Mouse (Mus musculus) neural tube, embryonic 14.5 days (tissue): ENCODE measurements around the gene Gdap2. TPM values are rescaled to one million over a fixed set of nuclear protein-coding genes. Genes with fewer than 3 reads are reported as not detected.

Experiments used
- ATAC-seq: fragments of 200-750 bp; cut with Nextera tagmentation; 2 replicates; pipeline ENCODE4 v1.8.0; 2017; ENCODE audit warnings: low read depth, mild to moderate bottlenecking, moderate TSS enrichment, moderate library complexity
- H3K27ac ChIP-seq: fragments of 300-500 bp; sonication (generic); 2 replicates; pipeline ENCODE4 v1.5.1; 2014; ENCODE audit warnings: low read depth, mild to moderate bottlenecking, control low read depth, low read length, moderate library complexity, mixed read lengths
- H3K27me3 ChIP-seq: fragments of 300-500 bp; sonication (generic); 2 replicates; pipeline ENCODE4 v1.6.1; 2014; ENCODE audit warnings: low read length; ENCODE audit not compliant: control insufficient read depth, insufficient read depth
- H3K36me3 ChIP-seq: fragments of 300-500 bp; sonication (generic); 2 replicates; pipeline ENCODE4 v1.6.1; 2014; ENCODE audit warnings: low read length, mixed read lengths; ENCODE audit not compliant: control insufficient read depth, insufficient read depth
- H3K4me1 ChIP-seq: fragments of 300-500 bp; sonication (generic); 2 replicates; pipeline ENCODE4 v1.6.1; 2014; ENCODE audit warnings: low read length; ENCODE audit not compliant: control insufficient read depth, insufficient read depth
- H3K4me2 ChIP-seq: fragments of 300-500 bp; sonication (generic); 2 replicates; pipeline ENCODE4 v1.6.1; 2014; ENCODE audit warnings: mild to moderate bottlenecking, low read depth, low read length, control low read depth
- H3K4me3 ChIP-seq: fragments of 300-500 bp; sonication (generic); 2 replicates; pipeline ENCODE4 v1.5.1; 2014; ENCODE audit warnings: low read depth, low read length, control low read depth, mixed read lengths
- H3K9ac ChIP-seq: fragments of 300-500 bp; sonication (generic); replicated peaks from 2 replicates; pipeline ENCODE4 v1.6.1; 2014; ENCODE audit warnings: low read depth, mild to moderate bottlenecking, control low read depth, low read length, mixed read lengths
- H3K9me3 ChIP-seq: fragments of 300-500 bp; sonication (generic); 2 replicates; pipeline ENCODE4 v1.6.1; 2016; ENCODE audit warnings: low read length; ENCODE audit not compliant: control insufficient read depth
- WGBS: fragments of 180-500 bp; shearing (Covaris S2); extraction: QIAGEN DNeasy Blood & Tissue Kit; methylation state at CpG from one replicate; pipeline ENCODE4 v1.1.7; 2014; 5-methylcytosine and 5-hydroxymethylcytosine counted together
- polyA plus RNA-seq: library from polyadenylated mRNA; unstranded; fragments of >200 nt; fragmentation: Nextera tagmentation; extraction: Ambion mirVana; gene quantifications from 2 replicates; pipeline ENCODE4 v1.2.1, GENCODE M21; 2014

Gene Gdap2
- 49.2 and 49.7 TPM in 2 replicates for polyA plus RNA-seq

DNA sequence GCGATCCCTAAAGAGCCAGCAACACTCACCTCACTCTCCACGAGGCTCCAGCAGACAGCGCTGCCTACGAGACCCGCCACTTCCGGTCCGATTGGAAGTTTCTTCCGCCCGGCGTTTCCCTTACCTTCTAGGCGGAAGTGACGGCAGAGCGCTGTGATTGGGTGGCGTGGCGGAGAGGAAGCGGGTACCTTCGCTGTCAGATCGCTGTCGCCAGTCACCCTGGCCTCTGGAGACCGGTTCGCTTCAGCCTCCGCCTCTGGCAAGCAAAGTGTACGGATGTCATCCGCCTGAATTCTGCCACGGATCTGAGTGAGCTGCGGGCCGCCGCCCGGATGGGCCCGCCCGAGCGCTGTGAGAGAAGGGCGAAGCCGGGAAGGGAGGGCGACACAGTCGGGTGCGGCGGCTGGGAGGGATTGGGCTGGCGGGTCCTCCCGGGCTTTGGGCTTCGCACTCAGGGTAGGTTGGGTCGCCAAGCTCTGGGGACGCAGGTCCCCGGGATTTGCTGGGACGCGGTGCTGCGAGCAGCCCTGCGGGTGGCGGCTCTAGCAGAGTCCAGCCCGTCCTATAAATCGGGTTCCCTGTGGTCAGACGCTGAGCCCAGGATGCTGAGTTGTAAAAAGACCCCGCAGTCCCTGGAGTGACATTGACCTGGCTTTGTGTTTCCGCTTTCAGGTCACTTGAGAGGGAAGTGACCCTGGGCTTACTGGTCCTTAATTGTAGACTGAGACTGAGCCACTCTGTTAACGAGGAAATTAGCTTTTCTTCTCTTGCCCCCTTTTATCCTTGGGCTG is at the start of gene Gdap2, which contains the start of gene Wdr3:
Gdap2 (plus strand) TSS at position 67 of the 791 bp plus-strand sequence.
Wdr3 (minus strand) TSS at position 93 of the 791 bp plus-strand sequence.
- peak within 1 kb of the TSS; percentile 83 for H3K4me3 ChIP-seq
- ATAC-seq: peak; percentile 99
- peaks cover 15% of the 10 kb centered on the region for H3K4me1 ChIP-seq
- peak within 1 kb of the TSS; percentile 95 for H3K9ac ChIP-seq
- WGBS: under 1% methylated on average over 54 of the region's 55 CpGs
- H3K36me3 ChIP-seq: peaks cover 12% of the 10 kb centered on the region
- peak within 1 kb of the TSS; percentile 93 for H3K27ac ChIP-seq
- no peaks in the 10 kb centered on the region for H3K27me3 ChIP-seq
- H3K9me3 ChIP-seq: no peaks in the 10 kb centered on the region
- peak within 1 kb of the TSS; percentile 84 for H3K4me2 ChIP-seq

DNA sequence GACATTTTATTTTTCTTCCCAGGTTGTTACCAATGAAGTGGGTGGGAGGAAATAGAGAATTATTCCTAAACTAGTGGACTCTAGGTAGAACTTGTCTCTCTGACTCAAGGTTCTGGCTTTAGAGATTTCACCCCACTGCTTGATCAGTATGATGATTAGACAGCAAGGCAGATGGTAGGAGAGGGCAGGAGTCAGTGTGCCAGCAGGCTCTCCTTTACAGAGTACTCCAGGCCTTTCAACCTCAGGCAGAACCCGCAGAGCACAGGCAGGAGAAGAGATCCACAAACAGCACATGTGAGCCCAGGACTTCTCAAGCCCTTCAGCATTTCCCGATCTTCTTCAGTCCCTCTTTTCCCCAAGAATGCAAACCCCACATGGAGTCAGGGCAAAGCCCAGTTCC is 43.5 kb upstream of the Gdap2 start:
- Histone ChIP-seq H3K27ac (no peak overlapping the region), H3K9me3 (no peaks in the 10 kb centered on the region), H3K36me3 (no peaks in the 10 kb centered on the region), H3K4me2 (no peak overlapping the region), H3K4me1 (no peaks in the 10 kb centered on the region), H3K27me3 (no peaks in the 10 kb centered on the region), H3K4me3 (no peak overlapping the region), H3K9ac (no peak overlapping the region)
- 78% methylated on average over 2 of the region's 2 CpGs for WGBS
- no peak for ATAC-seq

DNA sequence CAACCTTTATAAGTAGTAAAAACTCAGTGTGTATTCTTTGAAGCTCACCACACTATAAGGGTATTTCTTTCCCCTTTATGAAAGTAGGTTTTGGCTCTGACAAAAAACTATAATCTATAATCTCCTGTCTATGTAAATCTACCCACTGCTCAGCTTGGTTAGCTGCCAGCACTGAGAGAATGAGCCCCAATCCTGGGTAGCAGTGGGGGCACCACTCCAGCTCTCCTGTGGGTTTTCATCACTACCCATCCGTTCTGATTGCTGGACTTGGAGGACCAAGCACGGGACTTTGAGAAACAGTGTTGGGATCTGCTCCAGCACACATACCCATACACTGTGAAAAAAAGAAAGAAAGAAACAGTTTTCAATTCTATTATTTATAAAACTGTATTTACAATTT is 40.2 kb upstream of the Gdap2 start:
- no peak for ATAC-seq
- no peak overlapping the region for H3K4me2 ChIP-seq
- H3K27ac ChIP-seq: no peak overlapping the region
- H3K9ac ChIP-seq: no peak overlapping the region
- no peaks in the 10 kb centered on the region for H3K4me1 ChIP-seq
- no peaks in the 10 kb centered on the region for H3K36me3 ChIP-seq
- no peak overlapping the region for H3K4me3 ChIP-seq
- H3K9me3 ChIP-seq: no peaks in the 10 kb centered on the region
- 80% methylated on average over 2 of the region's 2 CpGs for WGBS
- no peaks in the 10 kb centered on the region for H3K27me3 ChIP-seq

DNA sequence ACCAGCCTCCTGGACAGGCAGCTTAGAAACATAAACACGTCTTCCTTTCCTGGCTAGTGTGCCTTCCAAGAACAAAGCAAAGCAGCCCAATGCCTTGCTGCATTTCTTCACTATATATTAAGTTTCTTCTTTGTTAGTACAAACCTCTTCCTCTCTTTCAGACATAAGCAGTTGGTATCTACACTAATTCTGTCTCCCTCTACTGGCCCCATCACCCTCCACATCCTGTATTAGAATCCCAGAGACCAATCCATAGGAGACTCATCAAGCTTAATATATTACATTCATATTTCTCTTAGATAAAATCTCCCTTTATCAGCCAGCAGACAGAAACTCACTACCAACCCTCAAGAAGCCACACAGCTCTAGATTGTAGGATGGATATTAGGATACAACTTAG is 39.7 kb upstream of the Gdap2 start:
- no peak overlapping the region for H3K4me2 ChIP-seq
- no peaks in the 10 kb centered on the region for H3K36me3 ChIP-seq
- no peak overlapping the region for H3K4me3 ChIP-seq
- no peak overlapping the region for H3K9ac ChIP-seq
- H3K9me3 ChIP-seq: no peaks in the 10 kb centered on the region
- no peaks in the 10 kb centered on the region for H3K4me1 ChIP-seq
- WGBS: 57% methylated on average over 1 of the region's 1 CpGs
- no peak for ATAC-seq
- H3K27ac ChIP-seq: no peak overlapping the region
- H3K27me3 ChIP-seq: no peaks in the 10 kb centered on the region

DNA sequence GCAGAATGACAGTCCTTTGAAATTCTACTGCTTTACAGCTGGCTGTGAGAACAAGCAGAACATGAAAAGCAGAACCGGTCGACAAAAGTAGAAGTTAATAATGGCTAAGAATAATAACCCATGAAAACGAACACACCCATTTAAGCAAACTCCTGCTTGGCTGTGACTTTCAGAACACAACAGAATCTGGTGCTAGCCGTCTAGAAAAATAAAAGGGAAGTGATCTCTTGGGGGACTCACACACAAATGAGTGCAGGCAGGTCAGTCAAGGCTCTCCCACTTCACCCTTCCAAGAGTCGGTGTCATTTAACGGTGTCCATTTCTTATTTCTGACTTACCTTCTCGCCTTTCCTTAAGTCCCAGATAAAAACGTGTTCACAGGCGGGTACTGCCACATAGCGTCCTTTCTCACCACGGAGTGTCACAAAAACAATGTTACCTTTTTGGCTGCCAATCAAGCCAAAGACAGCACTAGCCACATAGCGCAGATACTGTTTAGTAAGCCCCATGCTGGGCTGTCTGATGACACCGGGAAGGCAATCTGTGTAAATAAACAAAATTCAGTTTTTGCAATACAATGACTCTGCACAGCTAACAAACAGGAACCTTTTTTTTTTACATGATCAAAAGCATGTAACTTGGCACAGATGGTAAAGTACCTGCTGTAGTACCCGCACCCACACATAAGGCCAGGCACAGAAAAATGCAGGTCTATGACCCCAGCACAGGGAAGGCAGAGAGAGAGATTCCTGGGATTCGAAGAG is 1.3 kb upstream of the Gdap2 start:
- Histone ChIP-seq H3K4me3 (peak overlapping the region; percentile 83), H3K27me3 (no peaks in the 10 kb centered on the region), H3K27ac (no peak overlapping the region), H3K36me3 (peaks cover 19% of the 10 kb centered on the region), H3K4me1 (peaks cover 15% of the 10 kb centered on the region), H3K4me2 (peak overlapping the region; percentile 63), H3K9me3 (no peaks in the 10 kb centered on the region), H3K9ac (peak overlapping the region; percentile 95; the same call in 1 of the 2 replicates)
- WGBS: 88% methylated on average over 15 of the region's 15 CpGs
- no peak for ATAC-seq

DNA sequence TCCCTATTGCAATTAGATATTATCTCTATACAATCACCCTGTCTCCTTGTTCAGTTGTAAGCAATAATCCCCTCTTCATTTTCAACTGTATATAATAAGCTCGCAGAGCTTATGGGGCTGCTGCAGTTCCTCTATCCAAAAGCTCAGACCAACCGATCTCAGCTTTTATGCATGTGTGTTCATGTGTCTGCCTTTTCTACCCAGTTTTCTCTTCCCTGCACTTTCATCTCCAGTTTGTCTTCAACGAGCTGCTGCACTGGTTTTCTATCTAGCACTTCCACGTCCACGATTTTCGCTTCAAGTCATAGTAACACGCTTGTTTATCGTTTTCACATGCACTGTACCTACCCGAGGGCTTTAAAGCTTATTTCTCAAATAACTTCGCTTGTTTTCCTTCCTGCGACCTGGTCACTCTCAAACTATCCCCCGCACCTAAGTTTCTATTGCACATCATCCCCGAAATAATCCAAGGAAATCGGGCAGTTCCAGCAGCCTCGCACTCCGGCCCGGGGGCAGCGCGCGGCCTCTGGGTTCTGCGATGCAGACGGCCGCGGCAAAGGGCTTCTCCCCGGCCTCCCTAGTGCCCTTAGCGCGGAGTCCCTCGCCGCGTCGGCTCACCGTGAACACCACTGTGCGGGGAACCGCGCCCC is 391 bp upstream of the Gdap2 start:
- peak overlapping the region; percentile 95 for H3K9ac ChIP-seq
- 2% methylated on average over 35 of the region's 35 CpGs for WGBS

DNA sequence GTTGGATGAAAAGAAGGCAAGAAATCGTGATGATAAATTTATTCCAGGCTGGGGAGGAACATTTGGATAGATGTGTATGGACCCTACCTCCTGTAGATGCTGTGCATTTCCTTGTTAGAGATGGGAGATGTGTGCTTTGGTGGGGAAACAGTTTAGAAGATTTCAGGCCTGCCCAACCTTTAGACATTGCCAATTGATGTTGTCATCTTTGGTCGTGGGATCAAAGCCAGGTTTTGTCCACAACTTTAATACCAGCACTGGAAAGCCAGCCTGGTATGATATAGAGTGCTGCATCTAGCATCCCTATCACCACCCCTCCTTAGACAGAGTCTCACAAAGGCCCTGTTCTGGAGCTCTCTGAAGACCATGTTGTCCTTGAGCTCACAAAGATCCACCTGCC is 1.4 kb downstream of the Gdap2 start:
- peaks cover 9% of the 10 kb centered on the region for H3K36me3 ChIP-seq
- 0 out of 2 replicates have a peak overlapping the region, but pooled peaks have one; percentile 84 for H3K4me2 ChIP-seq
- no peak overlapping the region; the same call in 1 of the 2 replicates for H3K4me3 ChIP-seq
- 88% methylated on average over 2 of the region's 2 CpGs for WGBS
- no peaks in the 10 kb centered on the region for H3K27me3 ChIP-seq
- H3K27ac ChIP-seq: no peak overlapping the region
- H3K9me3 ChIP-seq: no peaks in the 10 kb centered on the region
- H3K9ac ChIP-seq: no peak overlapping the region
- no peak for ATAC-seq
- peaks cover 15% of the 10 kb centered on the region for H3K4me1 ChIP-seq

More for the DNA sequence above, 391 bp upstream of the Gdap2 start:
- Histone ChIP-seq H3K4me2 (peak overlapping the region; percentile 63), H3K9me3 (no peaks in the 10 kb centered on the region), H3K27ac (peak overlapping the region; percentile 93), H3K27me3 (no peaks in the 10 kb centered on the region), H3K4me3 (peak overlapping the region; percentile 83), H3K4me1 (peaks cover 15% of the 10 kb centered on the region), H3K36me3 (peaks cover 16% of the 10 kb centered on the region)
- ATAC-seq: peak; percentile 2; the same call in 1 of the 2 replicates

DNA sequence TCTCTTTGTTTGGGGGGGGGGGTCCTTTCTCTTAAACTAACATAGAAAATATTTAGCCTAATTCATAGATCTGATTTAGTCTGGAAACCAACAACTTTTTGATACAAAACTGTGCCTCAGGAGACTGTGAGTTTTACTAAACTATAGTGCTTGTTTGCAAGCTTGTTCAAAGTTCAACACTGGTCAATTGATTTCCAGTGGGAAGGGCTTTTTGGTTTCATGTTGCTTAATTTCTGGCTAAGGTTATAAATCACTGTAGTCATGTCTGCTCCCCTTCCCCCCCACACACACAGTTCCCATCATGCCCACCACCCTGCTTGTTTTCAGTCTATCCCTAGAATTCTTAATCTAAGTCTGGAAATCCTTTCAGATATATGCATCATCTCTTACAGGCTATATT is 2.8 kb downstream of the Gdap2 start:
- no peak overlapping the region for H3K27ac ChIP-seq
- no peaks in the 10 kb centered on the region for H3K9me3 ChIP-seq
- peaks cover 15% of the 10 kb centered on the region for H3K4me1 ChIP-seq
- H3K36me3 ChIP-seq: no peaks in the 10 kb centered on the region
- H3K4me2 ChIP-seq: no peak overlapping the region
- no peak overlapping the region for H3K4me3 ChIP-seq
- no peaks in the 10 kb centered on the region for H3K27me3 ChIP-seq
- ATAC-seq: no peak
- no peak overlapping the region for H3K9ac ChIP-seq
